ENCODE assay signal across 9 mouse cellular contexts in the genomic region with DNA sequence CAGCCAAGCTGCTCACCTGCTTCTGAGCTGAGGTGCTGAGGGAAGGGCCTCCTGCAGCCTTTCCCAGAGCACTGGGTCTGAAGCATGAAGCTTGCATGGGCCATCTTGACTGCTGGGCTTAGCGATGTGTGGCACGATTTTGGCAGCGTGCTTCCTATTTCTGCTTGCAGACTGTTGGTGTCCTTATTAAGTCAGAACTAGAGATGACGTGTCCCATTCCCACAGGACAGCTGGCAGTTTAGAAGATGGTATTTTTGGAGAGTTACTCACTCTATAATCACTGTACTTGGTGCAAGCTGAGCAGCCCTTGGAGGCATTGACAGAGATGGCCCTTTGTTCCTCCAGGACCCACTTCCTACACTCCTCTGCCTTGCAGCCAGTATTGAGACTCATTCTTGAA.
A peak's percentile ranks its signal among the peaks of the same experiment; 100 is the strongest.
DNase-seq lines count a peak whose midpoint lies in the region.
"Had no signal": no experiment of that assay in that cellular context is flagged by ENCODE, and none has a peak within 500 bp of the region (broad histone marks: within the 10 kb centered on the region; RNA-seq: fewer than 3 reads in every experiment).

No protein-coding gene starts in this region.

- peak; percentile 97 for DNase-seq in brain, adult 2 months (ENCODE audit: low read depth, low spot score)
- peak; percentile 34 for DNase-seq in cerebellum, adult 9-11 months
- DNase-seq in layer of hippocampus, adult 9-10 months (ENCODE audit: low spot score): peak; percentile 55
- peak; percentile 81 to 83 for DNase-seq in right cerebral cortex, adult 2 months (ENCODE audit: low spot score in 2 of 2)
- DNase-seq in kidney, adult 11 months: no peak
- no peak for DNase-seq in natural killer cell, adult 2 months (ENCODE audit: low spot score in 2 of 2)
- no peak for DNase-seq in urinary bladder, postnatal 25 days (ENCODE audit: low spot score)
- DNase-seq: lung, postnatal 4 days; thymus, postnatal 14 days had no signal

Comparison
In these comparisons a context has a peak if more than half of its experiments do, and no peak if none do; other contexts are left out.
1. DNase-seq: peak in brain, adult 2 months (single experiment), cerebellum, adult 9-11 months (single experiment), layer of hippocampus, adult 9-10 months (single experiment) and right cerebral cortex, adult 2 months (2 of 2); none in kidney, adult 11 months (single experiment), natural killer cell, adult 2 months (0 of 2) and urinary bladder, postnatal 25 days (single experiment).